Mouse (Mus musculus) activated CD4-positive, CD25-positive, alpha-beta regulatory T cell (primary cell): ENCODE results near the gene Net1. TPM values are rescaled to one million over a fixed set of nuclear protein-coding genes. Genes with fewer than 3 reads are reported as not detected.

Experiments
- polyA plus RNA-seq, 2 experiments: library from polyadenylated mRNA; unstranded; fragments of 100-300 nt; shearing (Covaris generic); gene quantifications; one replicate each; pipeline ENCODE4 v1.2.1; 2017

The Net1 gene
- 10 to 100 TPM; 19.5 to 25.6 TPM for polyA plus RNA-seq

GRCm38 (mm10) chr13:3917571-3918311 is at the start of gene Net1, which contains the start of gene Tubal3:
Gene Net1, minus strand, starts transcription at chr13:3918220.
Gene Tubal3, plus strand, starts transcription at chr13:3918274.

GRCm38 (mm10) chr13:3945249-3945648 is 27.2 kb upstream of the Net1 start, which contains the start of gene Ucn3:
Gene Ucn3, minus strand, starts transcription at chr13:3945349.

GRCm38 (mm10) chr13:3853648-3854333 is 64.2 kb downstream of the Net1 start, which contains the start of gene Calm5:
Gene Calm5, plus strand, starts transcription at chr13:3854173.

GRCm38 (mm10) chr13:3837312-3837807 is 80.7 kb downstream of the Net1 start, which contains the start of gene Calm4:
Gene Calm4, plus strand, starts transcription at chr13:3837757.

Other genes starting within 250 kb of the Net1 start
- not detected for gene Calml3, start 113.9 kb downstream of the Net1 start, polyA plus RNA-seq
- gene Calm4, start 80.5 kb downstream of the Net1 start, polyA plus RNA-seq, result not detected
- gene Calm5, start 64.0 kb downstream of the Net1 start, polyA plus RNA-seq, result not detected
- under 1 TPM; 0.60 to 0.68 TPM for gene Tubal3, start 54 bp upstream of the Net1 start, polyA plus RNA-seq
- not detected for gene Ucn3, start 27.1 kb upstream of the Net1 start, polyA plus RNA-seq
- under 1 TPM in 1 of 2 experiments, not detected in 1; 0.75 TPM for gene Akr1c14, start 130.8 kb upstream of the Net1 start, polyA plus RNA-seq
- 1 to 10 TPM; 1.6 to 4.9 TPM for gene Akr1c18, start 232.4 kb upstream of the Net1 start, polyA plus RNA-seq